Comparison of ENCODE assay signal across 13 mouse cellular contexts in the genomic region with DNA sequence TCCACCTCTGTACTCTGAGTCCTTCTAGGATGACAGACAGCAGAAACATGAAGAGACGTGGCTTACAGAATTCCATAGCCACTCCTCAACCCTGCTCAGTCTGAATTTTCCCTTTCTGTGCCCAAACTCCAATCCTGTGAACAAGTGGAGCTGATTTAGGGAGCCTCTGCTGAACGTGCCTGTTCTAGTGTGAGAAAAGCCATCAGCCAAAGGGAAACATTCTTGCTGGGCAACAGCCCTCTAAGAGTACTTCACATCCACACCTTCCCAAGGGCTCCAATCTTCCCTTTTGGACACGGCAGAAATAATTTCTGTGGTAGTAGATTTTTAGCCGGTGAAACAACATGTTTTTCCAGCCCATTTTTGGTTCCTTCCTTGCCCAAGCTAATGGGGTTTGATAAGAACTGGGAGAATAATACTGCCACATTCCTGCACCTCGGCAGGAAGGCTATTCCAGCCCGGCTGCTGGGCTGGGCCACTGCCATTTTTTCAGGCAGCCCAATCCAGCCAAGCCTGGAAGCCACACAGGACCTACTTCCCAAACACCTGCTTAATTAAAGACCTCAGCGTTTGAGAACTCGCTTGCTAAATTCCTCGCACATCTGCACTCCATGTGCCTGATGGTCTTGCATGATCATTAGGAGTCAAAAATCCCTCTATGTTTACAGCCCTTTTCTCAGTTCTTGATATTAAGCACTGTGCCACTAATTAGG. TPM values are rescaled to one million over a fixed set of nuclear protein-coding genes. Genes with fewer than 3 reads are reported as not detected.
DNase-seq lines count a peak whose midpoint lies in the region; ATAC-seq and TF ChIP-seq lines count a peak whose summit lies in the region.
"Had no signal": no experiment of that assay in that cellular context is flagged by ENCODE, and none has a peak within 500 bp of the region (broad histone marks: within the 10 kb centered on the region; RNA-seq: fewer than 3 reads in every experiment).

No protein-coding gene starts in this region.

- H3K4me2 ChIP-seq in hindbrain, postnatal 0 days (ENCODE audit: low read depth, low read length) = no peak overlapping the region
- no peak overlapping the region for H3K4me2 ChIP-seq in hindbrain, embryonic 11.5 days (replicated peaks; ENCODE audit: low read depth, low read length)
- no peak overlapping the region for H3K4me2 ChIP-seq in limb, embryonic 11.5 days (ENCODE audit: low read depth, severe bottlenecking)
- no peak overlapping the region for H3K4me2 ChIP-seq in liver, postnatal 0 days (ENCODE audit: low read depth, low read length)
- H3K4me2 ChIP-seq: midbrain, embryonic 13.5 days; neural tube, embryonic 15.5 days had no signal

- H3K9ac ChIP-seq in hindbrain, postnatal 0 days (replicated peaks; ENCODE audit: low read length) = no peak overlapping the region
- no peak overlapping the region for H3K9ac ChIP-seq in hindbrain, embryonic 11.5 days (ENCODE audit: low read depth, low read length)
- H3K9ac ChIP-seq in limb, embryonic 11.5 days (ENCODE audit: low read length) = no peak overlapping the region
- no peak overlapping the region for H3K9ac ChIP-seq in liver, postnatal 0 days (replicated peaks)
- H3K9ac ChIP-seq: midbrain, embryonic 13.5 days; neural tube, embryonic 15.5 days had no signal

- no peak overlapping the region for H3K4me3 ChIP-seq in hindbrain, postnatal 0 days (ENCODE audit: low read length)
- H3K4me3 ChIP-seq in hindbrain, embryonic 11.5 days (ENCODE audit: low read depth, low read length) = no peak overlapping the region
- H3K4me3 ChIP-seq in embryonic fibroblast, embryonic 13.5 days (ENCODE audit: insufficient read depth, low read length) = no peak overlapping the region
- H3K4me3 ChIP-seq in limb, embryonic 11.5 days (ENCODE audit: low read depth, low read length) = no peak overlapping the region
- H3K4me3 ChIP-seq in liver, postnatal 0 days (ENCODE audit: low read depth, low read length) = no peak overlapping the region
- H3K4me3 ChIP-seq: hindbrain, embryonic 10.5 days; midbrain, embryonic 13.5 days; neural tube, embryonic 15.5 days had no signal

- ATAC-seq in hindbrain, postnatal 0 days = 0 out of 2 replicates have a peak, but pooled peaks have one; percentile 21
- no peak for ATAC-seq in hindbrain, embryonic 11.5 days (ENCODE audit: low FRiP score)
- no peak for ATAC-seq in limb, embryonic 11.5 days (ENCODE audit: insufficient number of reproducible peaks, low FRiP score, low TSS enrichment, low read depth)
- no peak for ATAC-seq in liver, postnatal 0 days
- ATAC-seq: midbrain, embryonic 13.5 days had no signal

- WGBS in hindbrain, postnatal 0 days = 69% methylated on average over 9 of the region's 9 CpGs
- WGBS in hindbrain, embryonic 11.5 days = 80% methylated on average over 9 of the region's 9 CpGs
- WGBS in limb, embryonic 11.5 days = 40% methylated on average over 9 of the region's 9 CpGs
- WGBS in liver, postnatal 0 days (ENCODE audit: insufficient replicate concordance) = 52% methylated on average over 9 of the region's 9 CpGs

- peak; percentile 18 for DNase-seq in hindbrain, postnatal 0 days (ENCODE audit: low spot score)
- DNase-seq in hindbrain, embryonic 11.5 days (ENCODE audit: low spot score) = no peak
- DNase-seq in heart, adult 9 months (ENCODE audit: low spot score in 2 of 2) = peak; percentile 66 to 72
- peak; percentile 54 for DNase-seq in limb, embryonic 11.5 days (ENCODE audit: low spot score)
- no peak for DNase-seq in layer of hippocampus, postnatal 36 days
- DNase-seq in liver, postnatal 0 days = no peak
- DNase-seq in embryo, embryonic 10.5 days (ENCODE audit: low spot score) = no peak
- DNase-seq: kidney, postnatal 10 days; right cerebral cortex, postnatal 4 days had no signal

- H3K9me3 ChIP-seq in hindbrain, postnatal 0 days (ENCODE audit: low read length) = no peaks in the 10 kb centered on the region
- H3K9me3 ChIP-seq in hindbrain, embryonic 11.5 days (ENCODE audit: control insufficient read depth, low read length) = no peaks in the 10 kb centered on the region
- H3K9me3 ChIP-seq in limb, embryonic 11.5 days (ENCODE audit: control insufficient read depth, low read length) = no peaks in the 10 kb centered on the region
- H3K9me3 ChIP-seq in liver, postnatal 0 days (ENCODE audit: low read length) = no peaks in the 10 kb centered on the region
- H3K9me3 ChIP-seq: hindbrain, embryonic 10.5 days; midbrain, embryonic 13.5 days; neural tube, embryonic 15.5 days had no signal

- H3K4me1 ChIP-seq in hindbrain, postnatal 0 days (ENCODE audit: insufficient read depth, low read length) = no peaks in the 10 kb centered on the region
- no peaks in the 10 kb centered on the region for H3K4me1 ChIP-seq in hindbrain, embryonic 11.5 days (replicated peaks; ENCODE audit: control insufficient read depth, insufficient read depth, low read length)
- H3K4me1 ChIP-seq in embryonic fibroblast, embryonic 13.5 days (ENCODE audit: control insufficient read depth, insufficient read depth, low read length) = peaks cover 8% of the 10 kb centered on the region
- no peaks in the 10 kb centered on the region for H3K4me1 ChIP-seq in limb, embryonic 11.5 days (ENCODE audit: control insufficient read depth, insufficient read depth, low read length)
- H3K4me1 ChIP-seq in liver, postnatal 0 days (ENCODE audit: insufficient read depth) = no peaks in the 10 kb centered on the region
- H3K4me1 ChIP-seq: hindbrain, embryonic 10.5 days; midbrain, embryonic 13.5 days; neural tube, embryonic 15.5 days had no signal

- H3K27ac ChIP-seq in hindbrain, postnatal 0 days = no peak overlapping the region
- H3K27ac ChIP-seq in hindbrain, embryonic 11.5 days (ENCODE audit: low read depth, low read length) = no peak overlapping the region
- peak overlapping the region; percentile 57 for H3K27ac ChIP-seq in embryonic fibroblast, embryonic 13.5 days (ENCODE audit: insufficient read depth, low read length)
- H3K27ac ChIP-seq in limb, embryonic 11.5 days (replicated peaks; ENCODE audit: low read depth, low read length) = no peak overlapping the region
- no peak overlapping the region for H3K27ac ChIP-seq in liver, postnatal 0 days (ENCODE audit: low read depth)
- H3K27ac ChIP-seq: hindbrain, embryonic 10.5 days; midbrain, embryonic 13.5 days; neural tube, embryonic 15.5 days had no signal

- no peaks in the 10 kb centered on the region for H3K36me3 ChIP-seq in hindbrain, postnatal 0 days (ENCODE audit: insufficient read depth, low read length)
- H3K36me3 ChIP-seq in hindbrain, embryonic 11.5 days (ENCODE audit: control insufficient read depth, insufficient read depth, low read length) = no peaks in the 10 kb centered on the region
- H3K36me3 ChIP-seq in limb, embryonic 11.5 days (ENCODE audit: control insufficient read depth, insufficient read depth, low read length) = no peaks in the 10 kb centered on the region
- H3K36me3 ChIP-seq in liver, postnatal 0 days (replicated peaks; ENCODE audit: insufficient read depth, low read length) = no peaks in the 10 kb centered on the region
- H3K36me3 ChIP-seq: hindbrain, embryonic 10.5 days; midbrain, embryonic 13.5 days; neural tube, embryonic 15.5 days had no signal

- no peak for TF ChIP-seq EP300 in liver, postnatal 0 days (IDR thresholded peaks at IDR 0.05; ENCODE audit: low read depth)

- TF ChIP-seq POLR2A in embryonic fibroblast, embryonic 13.5 days (IDR thresholded peaks at IDR 0.05; ENCODE audit: low read depth, low read length) = no peak

- TF ChIP-seq CTCF in hindbrain, postnatal 0 days (IDR thresholded peaks at IDR 0.05; ENCODE audit: low read depth) = no peak
- no peak for TF ChIP-seq CTCF in embryonic fibroblast, embryonic 13.5 days (IDR thresholded peaks at IDR 0.05; ENCODE audit: borderline replicate concordance, insufficient read depth, low read length)
- no peak for TF ChIP-seq CTCF in liver, postnatal 0 days (IDR thresholded peaks at IDR 0.05; ENCODE audit: low read depth)

- H3K27me3 ChIP-seq in hindbrain, postnatal 0 days (ENCODE audit: insufficient read depth, low read length) = no peaks in the 10 kb centered on the region
- no peaks in the 10 kb centered on the region for H3K27me3 ChIP-seq in hindbrain, embryonic 11.5 days (ENCODE audit: control insufficient read depth, insufficient read depth, low read length)
- no peaks in the 10 kb centered on the region for H3K27me3 ChIP-seq in limb, embryonic 11.5 days (ENCODE audit: control insufficient read depth, insufficient read depth, low read length)
- no peaks in the 10 kb centered on the region for H3K27me3 ChIP-seq in liver, postnatal 0 days (ENCODE audit: insufficient read depth, low read length)
- H3K27me3 ChIP-seq: midbrain, embryonic 13.5 days; neural tube, embryonic 15.5 days had no signal

RNA-seq across cellular contexts. Expression of gene Fbln5, which starts 41.1 kb away (rescaled TPM):
- total RNA-seq in hindbrain, postnatal 0 days (2014; rRNA removed) = 7.8 and 16.8 TPM in 2 replicates
- polyA plus RNA-seq in hindbrain, postnatal 0 days (2015; fragmentation: Nextera tagmentation; extraction: Ambion mirVana) = 21.8 and 23.5 TPM in 2 replicates
- polyA plus RNA-seq in hindbrain, embryonic 11.5 days (2014; fragmentation: Nextera tagmentation; extraction: Ambion mirVana) = 11.9 and 15.7 TPM in 2 replicates
- polyA plus RNA-seq in embryonic fibroblast, embryonic 13.5 days (2011; ENCODE audit: insufficient read length, low read depth, missing spikeins) = 622 and 637 TPM in 2 replicates
- polyA plus RNA-seq in limb, embryonic 11.5 days (2014; fragmentation: Nextera tagmentation; extraction: Ambion mirVana) = 15.9 and 16.7 TPM in 2 replicates
- total RNA-seq in layer of hippocampus, postnatal 36 days (2021) = 1 to 10 TPM; 3.4 to 4.9 TPM
- polyA plus RNA-seq in liver, postnatal 0 days (2015; fragmentation: Nextera tagmentation; extraction: Ambion mirVana) = 10.7 TPM in 2 replicates

RNA-seq across cellular contexts. Expression of gene Tc2n, which starts 59.4 kb away (rescaled TPM):
- total RNA-seq in hindbrain, postnatal 0 days (2014; rRNA removed) = 0.47 and 0.86 TPM in 2 replicates
- 0.48 and 0.71 TPM in 2 replicates for polyA plus RNA-seq in hindbrain, postnatal 0 days (2015; fragmentation: Nextera tagmentation; extraction: Ambion mirVana)
- 0.07 and 0.52 TPM in 2 replicates for polyA plus RNA-seq in hindbrain, embryonic 11.5 days (2014; fragmentation: Nextera tagmentation; extraction: Ambion mirVana)
- 0.26 TPM in 1 of 2 replicates, not detected in the other for polyA plus RNA-seq in embryonic fibroblast, embryonic 13.5 days (2011; ENCODE audit: insufficient read length, low read depth, missing spikeins)
- polyA plus RNA-seq in limb, embryonic 11.5 days (2014; fragmentation: Nextera tagmentation; extraction: Ambion mirVana) = 0.13 and 0.28 TPM in 2 replicates
- under 1 TPM; 0.10 to 0.17 TPM for total RNA-seq in layer of hippocampus, postnatal 36 days (2021)
- polyA plus RNA-seq in liver, postnatal 0 days (2015; fragmentation: Nextera tagmentation; extraction: Ambion mirVana) = 0.20 and 0.33 TPM in 2 replicates

Comparison
In these comparisons a context has a peak if more than half of its experiments do, and no peak if none do; other contexts are left out.
1. DNase-seq: peak in hindbrain, postnatal 0 days (single experiment), heart, adult 9 months (2 of 2) and limb, embryonic 11.5 days (single experiment); none in hindbrain, embryonic 11.5 days (single experiment), layer of hippocampus, postnatal 36 days (0 of 2), liver, postnatal 0 days (single experiment) and embryo, embryonic 10.5 days (single experiment).
2. RNA of gene Fbln5, which starts 41.1 kb away (polyA plus RNA-seq): 622 to 637 TPM in embryonic fibroblast, embryonic 13.5 days; 21.8 to 23.5 TPM in hindbrain, postnatal 0 days, 15.9 to 16.7 TPM in limb, embryonic 11.5 days, 11.9 to 15.7 TPM in hindbrain, embryonic 11.5 days and 10.7 TPM in liver, postnatal 0 days; every median in the first group is over 10 times any median in the second.